Mouse (Mus musculus): Measurements from ENCODE around the gene Adam1a.

The Adam1a gene

DNA sequence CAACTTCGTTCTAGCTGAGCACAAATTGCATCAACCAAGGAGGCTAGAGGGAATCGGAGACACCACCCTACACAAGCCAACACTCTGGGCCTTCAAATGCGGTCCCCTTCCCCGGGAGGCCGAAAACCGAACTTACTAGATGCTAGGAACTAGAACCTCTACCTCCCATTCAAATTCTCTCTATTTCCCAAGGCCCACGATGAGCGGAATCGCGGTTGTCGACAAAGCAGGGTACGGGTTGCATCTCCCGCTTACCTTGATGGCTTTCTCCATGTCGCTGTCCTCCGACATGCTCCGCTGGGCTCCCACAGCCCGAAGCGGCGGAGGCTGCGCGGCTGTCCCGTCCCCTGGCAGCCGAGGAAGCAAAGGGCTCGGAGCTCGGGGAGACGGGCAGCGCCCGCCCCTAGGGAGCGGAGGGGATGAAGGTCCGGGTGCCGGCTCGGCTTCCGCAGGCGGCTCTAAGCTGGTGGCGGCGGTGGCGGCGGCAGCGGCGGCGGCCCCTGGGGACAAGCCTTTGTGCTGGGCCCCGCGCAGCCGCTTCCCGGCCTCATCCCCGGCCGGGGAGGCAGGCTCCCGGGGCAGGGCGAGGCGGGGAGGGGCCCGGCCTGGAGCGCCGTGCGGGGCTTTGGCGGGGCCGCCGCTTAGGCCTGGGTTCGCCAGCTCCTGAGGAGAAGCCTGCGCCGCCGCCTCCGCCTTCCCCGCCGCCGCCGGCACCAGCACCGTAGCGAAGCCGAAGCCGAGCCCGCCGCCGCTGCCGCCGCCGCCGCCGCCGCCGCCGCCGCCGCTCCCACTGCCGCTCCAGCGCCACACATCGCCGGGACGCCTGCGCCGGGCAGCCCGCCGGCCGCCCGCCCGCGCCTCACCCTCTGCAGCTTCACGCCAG, at the start of gene Adam1a, which contains the start of gene Gm42878:
Gene Adam1a, minus strand, starts transcription at position 573 of the 883 bp plus-strand sequence.
Gene Gm42878, minus strand, starts transcription at position 573 of the 883 bp plus-strand sequence.
- DNase-seq = peak; percentile 11 to 33

GRCm38 (mm10) chr5:121594714-121595313, 49.5 kb upstream of the Adam1a start:
- DNase-seq = no peak

DNA sequence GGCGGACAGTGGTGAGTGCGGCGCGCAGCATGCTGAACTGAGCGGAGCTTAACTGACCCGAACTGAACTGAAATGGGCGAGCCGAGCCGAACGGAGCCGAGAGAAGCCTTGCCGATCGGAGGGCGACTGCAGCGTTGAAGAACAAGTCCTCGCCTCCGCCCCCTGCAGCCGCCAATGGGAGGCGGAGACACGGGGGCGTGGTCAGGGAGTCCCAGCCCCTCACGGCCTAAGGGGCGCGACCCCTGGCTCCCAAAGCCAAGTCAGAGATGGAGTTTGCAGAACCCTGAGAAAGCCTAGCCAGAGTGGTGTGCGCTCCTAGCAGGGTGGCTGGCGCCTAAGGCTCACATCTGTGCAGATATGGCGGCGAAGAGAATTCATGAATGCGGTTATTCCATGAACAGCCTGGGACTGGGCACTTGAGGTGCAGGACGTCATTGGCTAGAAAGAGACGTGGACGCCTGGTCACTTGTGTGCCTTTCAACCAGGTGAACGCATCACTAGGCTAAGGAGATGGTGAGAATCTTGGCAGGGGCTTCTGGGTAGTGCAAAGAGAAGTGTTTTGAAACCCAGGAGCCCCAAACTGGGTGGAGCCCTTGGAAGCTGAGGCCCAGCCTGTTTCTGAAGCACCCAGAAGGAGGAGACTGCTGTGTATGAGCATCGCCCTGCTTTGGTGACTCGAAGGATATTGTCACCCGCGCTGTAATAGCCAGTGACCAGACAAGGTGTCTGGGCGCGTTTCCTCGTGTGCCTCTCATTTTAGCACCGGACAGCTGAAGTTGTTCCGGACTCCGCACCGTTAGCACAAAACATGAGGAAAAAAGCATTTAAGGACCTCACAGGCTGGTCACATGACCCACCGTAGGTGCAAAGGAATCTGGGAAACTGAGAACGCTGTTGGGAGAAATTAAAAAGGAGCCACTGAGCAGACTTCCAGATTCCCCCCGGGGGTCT, 48.4 kb upstream of the Adam1a start, which contains the start of gene Aldh2:
Gene Aldh2, minus strand, starts transcription at position 374 of the 951 bp plus-strand sequence.
- DNase-seq = peak; percentile 70 to 71

DNA sequence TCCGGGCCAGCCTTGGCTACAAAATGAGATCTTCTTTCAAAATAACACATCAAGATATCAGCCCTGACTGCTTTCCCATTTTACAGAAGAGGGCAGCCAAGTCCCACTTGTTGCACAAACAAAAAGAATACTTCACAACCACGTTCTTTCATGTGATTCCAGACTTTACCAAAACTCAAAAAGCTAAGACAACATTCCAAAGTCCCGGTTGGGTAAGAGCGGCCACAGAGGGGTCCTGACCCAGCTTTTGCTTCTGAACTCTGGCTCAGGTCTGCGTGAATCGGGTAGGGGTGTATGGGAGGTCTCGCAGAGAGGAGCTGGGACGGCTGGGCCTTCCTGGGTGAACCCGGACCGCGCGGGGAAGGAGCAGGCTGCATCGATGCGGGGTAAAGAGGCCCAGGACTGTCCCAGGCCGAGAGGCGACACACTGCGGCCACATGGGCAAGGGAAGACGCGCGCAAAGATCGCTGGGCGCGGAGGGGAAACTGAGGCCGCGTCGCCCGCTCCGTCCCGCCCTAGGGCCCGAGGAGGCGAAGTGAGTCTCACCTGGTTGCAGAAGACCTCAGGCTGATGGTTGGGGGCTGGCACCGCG, 47.6 kb upstream of the Adam1a start:
- peak in 1 of 2 experiments; percentile 10 for DNase-seq

DNA sequence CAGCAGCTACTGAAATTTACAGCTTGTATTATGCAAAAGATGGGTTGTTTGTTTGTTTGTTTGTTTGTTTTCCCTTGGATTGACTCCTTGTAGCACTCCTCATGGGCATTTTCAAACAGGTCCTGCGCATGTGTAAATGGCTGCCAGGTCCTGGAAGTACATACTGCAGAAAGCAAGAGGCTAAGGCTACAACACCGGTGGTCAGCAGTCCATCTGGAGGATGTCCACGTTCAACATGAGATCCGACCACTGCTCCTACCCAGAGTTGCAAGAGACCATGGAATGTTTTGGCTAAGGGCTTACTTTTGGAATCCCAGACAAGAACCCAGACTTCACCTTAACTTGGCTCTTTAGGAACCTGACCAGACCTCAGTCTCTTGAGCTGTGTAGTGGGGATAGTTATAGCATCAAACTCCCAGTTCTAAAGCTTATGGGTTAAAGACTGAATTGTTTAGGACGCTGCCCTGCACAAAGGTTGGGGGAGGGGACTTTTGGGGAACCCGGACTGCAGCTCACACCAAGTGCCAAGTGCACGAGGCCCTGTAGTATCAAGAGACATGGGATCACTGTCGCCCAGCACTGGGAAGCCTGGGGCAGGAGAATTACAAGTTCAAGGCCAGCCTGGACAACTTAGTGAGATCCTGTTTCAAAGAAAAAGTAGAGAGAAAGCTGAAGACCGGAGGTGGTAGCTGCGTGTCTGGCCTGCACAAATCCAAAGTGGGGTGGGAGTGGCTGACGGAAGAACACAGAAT, 47.0 kb upstream of the Adam1a start:
- no peak for DNase-seq

DNA sequence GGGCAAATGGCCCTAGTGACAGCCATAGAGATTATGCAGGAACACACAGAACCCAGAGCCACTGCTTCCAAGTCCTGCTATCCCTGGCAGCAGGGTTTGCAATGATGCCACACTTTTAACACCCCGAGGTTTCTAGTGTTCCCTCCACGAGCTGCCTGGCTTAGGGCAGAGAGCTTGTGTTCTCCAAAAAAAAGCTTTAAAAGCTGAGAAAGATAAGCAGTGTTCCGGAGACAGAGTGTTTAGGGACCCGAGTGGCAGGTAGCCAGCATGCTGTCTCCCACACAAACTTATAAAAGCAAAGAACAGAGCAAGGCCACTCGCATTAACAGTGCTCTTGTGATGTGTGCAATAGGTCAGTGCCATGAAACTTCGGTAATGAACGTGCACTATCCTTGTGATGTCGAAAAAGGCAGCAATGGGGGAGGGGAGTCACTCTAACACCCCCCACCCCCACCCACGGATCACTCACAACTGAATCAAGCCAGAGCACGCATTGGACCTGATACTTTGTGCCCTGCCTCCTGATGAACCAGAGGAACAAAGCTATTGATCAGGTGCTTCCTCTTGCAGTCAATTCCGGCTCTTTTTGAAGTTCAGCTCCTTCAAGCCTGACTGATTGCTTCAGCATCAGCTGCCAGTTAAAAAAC, 46.3 kb upstream of the Adam1a start:
- DNase-seq = no peak

DNA sequence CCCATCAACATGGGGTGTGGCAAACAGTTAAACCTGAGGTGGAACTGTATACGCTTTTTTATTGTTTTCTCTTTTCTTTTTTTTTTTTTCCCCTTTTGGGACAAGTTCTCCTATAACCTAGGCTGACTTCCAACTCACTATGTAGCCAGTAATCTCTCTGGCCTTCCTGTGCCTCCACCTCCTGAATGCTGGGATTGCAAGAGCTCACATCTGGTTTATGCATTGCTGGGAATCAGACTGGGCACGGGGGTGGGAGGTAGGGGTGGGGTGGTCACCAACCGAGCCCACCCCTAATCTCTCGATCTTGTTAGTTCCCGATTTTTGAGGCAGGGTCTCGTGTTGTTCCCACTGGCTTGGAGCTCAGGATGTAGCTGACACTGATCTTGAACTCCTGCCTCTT, 44.6 kb upstream of the Adam1a start:
- no peak for DNase-seq

DNA sequence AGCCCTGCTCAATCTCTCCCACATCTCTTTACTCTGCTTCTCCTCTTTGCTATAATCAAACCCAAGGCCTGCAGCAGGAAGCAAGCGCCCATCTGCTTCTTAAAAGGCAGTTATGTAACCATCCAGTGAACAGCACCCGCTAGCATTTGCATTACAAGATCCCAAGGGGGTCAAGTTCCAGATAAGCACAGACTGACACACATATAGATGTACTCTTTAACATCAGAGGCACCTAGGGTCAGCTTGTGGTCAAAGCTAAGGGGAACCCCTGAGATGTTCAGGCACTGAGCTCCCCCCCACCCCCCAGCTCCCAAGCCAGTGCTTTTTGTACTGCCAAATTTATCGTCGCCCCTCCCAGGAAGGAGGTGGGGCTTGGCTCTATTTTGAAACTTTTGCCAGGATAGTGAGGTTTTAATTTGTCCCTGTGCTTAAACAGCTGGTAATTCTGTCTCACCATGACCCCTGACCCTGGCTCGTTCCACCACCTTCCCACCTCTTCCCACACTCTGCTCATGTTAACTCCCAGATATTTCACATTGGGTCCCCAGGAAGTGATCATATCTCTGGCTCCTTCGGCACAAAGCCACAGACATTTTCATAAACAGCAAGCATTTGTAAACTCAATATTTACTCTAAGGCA, 41.2 kb upstream of the Adam1a start:
- DNase-seq = no peak

- no peak for DNase-seq
Observed at GRCm38 (mm10) chr5:121585699-121586098, 40.4 kb upstream of the Adam1a start.

- no peak for DNase-seq
Observed at GRCm38 (mm10) chr5:121585005-121585404, 39.7 kb upstream of the Adam1a start.

DNA sequence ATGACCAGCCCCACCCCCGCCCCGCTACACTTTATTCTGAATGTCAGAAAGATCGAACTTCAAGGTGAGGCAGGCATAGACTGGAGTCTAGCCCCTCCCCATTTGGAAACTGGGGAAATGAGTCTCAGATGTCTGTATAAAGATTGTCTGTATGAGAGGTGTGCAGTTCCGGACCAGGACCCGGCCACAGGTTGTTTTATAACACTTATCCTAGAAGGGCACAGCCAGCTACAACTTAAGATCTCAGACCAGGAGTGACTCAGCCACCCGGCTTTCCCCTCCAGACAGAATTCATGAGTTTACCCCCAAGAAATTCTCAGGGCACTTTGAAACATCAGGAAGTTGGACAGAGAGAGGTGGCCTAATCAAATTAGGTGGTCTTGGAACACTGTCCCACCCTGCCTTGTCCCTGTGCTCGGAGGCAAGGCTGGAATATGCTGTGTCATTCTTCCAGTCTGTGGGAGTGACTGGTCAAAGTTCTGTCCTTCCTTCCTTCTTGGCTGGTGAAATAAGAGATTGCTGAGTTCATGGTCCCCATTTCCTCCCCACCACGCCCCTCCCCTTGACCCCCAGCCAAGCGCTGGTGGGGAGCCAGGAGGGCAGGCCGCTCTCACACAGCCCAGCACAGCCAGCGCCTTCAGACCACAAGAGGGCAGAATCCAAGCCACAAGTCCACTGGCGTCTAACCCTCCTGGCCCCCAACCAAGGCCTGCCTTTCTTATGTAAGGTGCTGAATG, 38.7 kb upstream of the Adam1a start:
- peak; percentile 61 to 77 for DNase-seq

- no peak for DNase-seq
Observed at GRCm38 (mm10) chr5:121581945-121582344, 36.7 kb upstream of the Adam1a start.

GRCm38 (mm10) chr5:121576927-121577488, 31.7 kb upstream of the Adam1a start:
- no peak for DNase-seq

DNA sequence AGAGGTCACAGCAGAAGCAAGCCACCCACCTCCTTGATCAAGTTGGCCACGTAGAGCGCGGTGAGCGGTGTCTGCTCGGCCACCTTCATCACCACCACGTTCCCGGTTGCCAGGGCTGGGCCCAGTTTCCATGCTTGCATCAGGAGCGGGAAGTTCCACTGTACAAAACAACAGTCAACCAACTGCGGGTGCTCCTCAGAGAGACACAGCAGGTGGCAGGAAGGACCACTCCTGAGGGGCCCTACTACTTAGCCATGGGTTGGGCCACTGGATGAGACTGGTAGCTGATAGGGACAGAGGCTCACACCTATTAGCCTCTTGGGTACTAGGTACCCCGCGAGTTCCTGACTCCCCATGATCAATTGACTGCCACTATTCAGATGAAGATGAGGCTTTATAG, 30.6 kb upstream of the Adam1a start:
- DNase-seq = no peak

- DNase-seq = no peak
Observed at GRCm38 (mm10) chr5:121574145-121574544, 28.9 kb upstream of the Adam1a start.

- no peak for DNase-seq
Observed at GRCm38 (mm10) chr5:121570787-121571186, 25.5 kb upstream of the Adam1a start.

DNA sequence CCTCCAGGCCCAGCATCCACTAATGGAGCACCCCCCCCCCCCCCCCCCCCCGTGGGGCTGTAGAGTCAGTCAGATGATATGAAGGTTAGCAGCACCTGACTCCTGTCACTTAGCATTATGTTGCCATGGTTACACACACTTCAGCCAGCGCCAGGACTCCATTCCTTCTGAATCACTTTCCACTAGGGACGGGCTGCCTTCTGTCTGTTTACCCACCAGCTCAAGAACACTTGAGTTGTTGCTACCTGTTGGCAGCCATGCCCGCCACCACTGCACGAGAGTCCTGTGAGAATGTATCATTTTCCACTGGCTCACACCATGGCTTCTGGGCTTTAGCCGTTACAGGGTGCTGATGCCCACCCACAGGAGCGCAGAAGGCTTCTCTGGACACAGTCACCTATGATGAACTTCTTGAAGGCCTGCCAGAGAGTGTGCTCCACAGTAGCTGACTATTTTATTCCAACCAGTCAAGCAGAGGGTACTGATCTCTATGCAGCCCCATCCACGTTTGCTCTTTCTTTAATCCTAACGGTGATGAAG, 24.7 kb upstream of the Adam1a start:
- DNase-seq = no peak

DNA sequence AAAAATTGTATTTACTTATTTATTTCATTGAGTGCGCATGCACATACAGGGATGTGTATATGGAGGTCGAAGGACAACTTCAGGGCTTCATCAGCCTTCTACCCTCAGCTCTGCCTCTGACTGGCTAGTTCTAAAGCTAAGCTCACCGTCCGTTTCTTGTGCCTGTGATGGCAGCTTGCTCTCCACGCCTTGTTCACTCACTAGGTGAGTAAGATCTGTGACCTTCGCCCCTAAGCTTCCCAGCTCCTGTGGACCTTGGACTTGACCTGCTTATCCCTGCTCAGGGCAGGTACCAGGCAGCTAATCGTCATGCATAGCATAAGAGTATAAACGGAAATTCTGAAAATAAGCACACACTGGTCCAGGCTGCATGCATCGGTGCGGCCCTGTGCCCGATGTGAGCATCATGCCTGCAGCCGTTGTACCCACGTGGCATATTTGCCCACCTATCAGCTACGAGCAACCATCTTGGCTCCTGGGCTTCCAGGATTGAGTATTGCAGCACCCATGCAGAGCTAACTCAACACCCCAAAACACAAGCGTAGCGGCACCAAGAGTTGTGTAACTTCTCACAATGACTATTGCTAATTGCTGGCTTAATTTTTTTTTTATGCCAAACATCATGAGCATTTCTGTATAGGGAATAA, 20.9 kb upstream of the Adam1a start:
- DNase-seq = no peak

- DNase-seq = peak; percentile 65 to 70
Observed at GRCm38 (mm10) chr5:121564468-121564895, 19.2 kb upstream of the Adam1a start.

Measured in cerebellum, adult 18-20 months (tissue).